Mouse (Mus musculus): ENCODE measurements around the gene Arhgap15. TPM values are rescaled to one million over a fixed set of nuclear protein-coding genes. Genes with fewer than 3 reads are reported as not detected.

Arhgap15 gene
- polyA plus RNA-seq, 1 experiment from 2014 or later: 3.0 TPM

- no peak overlapping the region for H3K4me2 ChIP-seq
- no peaks in the 10 kb centered on the region for H3K36me3 ChIP-seq
- H3K27ac ChIP-seq: no peak overlapping the region
- 29% methylated on average over 5 of the region's 5 CpGs for WGBS
- ATAC-seq (ENCODE audit: insufficient read depth, low FRiP score, low read depth): no peak
- H3K9ac ChIP-seq: no peak overlapping the region
- no peaks in the 10 kb centered on the region for H3K27me3 ChIP-seq (replicated peaks)
- no peak overlapping the region for H3K4me3 ChIP-seq (replicated peaks)
- no peaks in the 10 kb centered on the region for H3K4me1 ChIP-seq
- no peaks in the 10 kb centered on the region for H3K9me3 ChIP-seq
Observed at GRCm38 (mm10) chr2:43841644-43842043, 93.0 kb downstream of the Arhgap15 start.

GRCm38 (mm10) chr2:43851195-43851594 lies 102.6 kb downstream of the Arhgap15 start:
- Histone ChIP-seq H3K27me3 (replicated peaks) (no peaks in the 10 kb centered on the region), H3K4me3 (replicated peaks) (no peak overlapping the region), H3K36me3 (no peaks in the 10 kb centered on the region), H3K4me2 (no peak overlapping the region), H3K9me3 (no peaks in the 10 kb centered on the region), H3K4me1 (no peaks in the 10 kb centered on the region), H3K27ac (no peak overlapping the region), H3K9ac (no peak overlapping the region)
- 56% methylated on average over 3 of the region's 3 CpGs for WGBS
- ATAC-seq (ENCODE audit: insufficient read depth, low FRiP score, low read depth): no peak

DNA sequence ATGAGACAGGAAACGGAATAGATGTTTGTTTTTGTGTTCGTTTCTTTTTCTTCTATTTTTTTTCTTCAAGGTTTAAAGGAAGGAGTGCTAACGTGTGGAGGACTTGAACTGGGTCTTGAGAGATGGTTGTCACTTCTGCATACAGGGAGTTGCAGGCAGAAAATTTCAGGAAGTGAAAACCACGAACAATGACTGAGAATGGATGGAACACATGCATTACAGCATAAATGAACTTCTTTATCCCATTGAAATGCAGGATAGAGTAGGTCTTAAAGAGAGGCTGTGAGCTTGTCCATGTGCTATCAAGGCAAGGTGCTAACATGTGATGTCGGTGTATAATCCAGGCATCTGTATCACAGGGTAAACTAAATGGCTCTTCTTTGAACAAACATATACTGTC lies 114.1 kb downstream of the Arhgap15 start:
- Histone ChIP-seq H3K9me3 (no peaks in the 10 kb centered on the region), H3K9ac (no peak overlapping the region), H3K36me3 (no peaks in the 10 kb centered on the region), H3K27ac (no peak overlapping the region), H3K4me1 (no peaks in the 10 kb centered on the region), H3K27me3 (replicated peaks) (no peaks in the 10 kb centered on the region), H3K4me3 (replicated peaks) (no peak overlapping the region), H3K4me2 (no peak overlapping the region)
- no peak for ATAC-seq (ENCODE audit: insufficient read depth, low FRiP score, low read depth)
- 73% methylated on average over 5 of the region's 5 CpGs for WGBS

GRCm38 (mm10) chr2:43902403-43902973 lies 153.9 kb downstream of the Arhgap15 start:
- H3K9ac ChIP-seq: no peak overlapping the region
- no peaks in the 10 kb centered on the region for H3K4me1 ChIP-seq
- no peaks in the 10 kb centered on the region for H3K27me3 ChIP-seq (replicated peaks)
- no peaks in the 10 kb centered on the region for H3K36me3 ChIP-seq
- no peak overlapping the region for H3K4me3 ChIP-seq (replicated peaks)
- ATAC-seq (ENCODE audit: insufficient read depth, low FRiP score, low read depth): peak; percentile 72; the same call in 1 of the 2 replicates
- H3K9me3 ChIP-seq: no peaks in the 10 kb centered on the region
- H3K27ac ChIP-seq: no peak overlapping the region
- WGBS: 20% methylated on average over 7 of the region's 7 CpGs
- H3K4me2 ChIP-seq: no peak overlapping the region

DNA sequence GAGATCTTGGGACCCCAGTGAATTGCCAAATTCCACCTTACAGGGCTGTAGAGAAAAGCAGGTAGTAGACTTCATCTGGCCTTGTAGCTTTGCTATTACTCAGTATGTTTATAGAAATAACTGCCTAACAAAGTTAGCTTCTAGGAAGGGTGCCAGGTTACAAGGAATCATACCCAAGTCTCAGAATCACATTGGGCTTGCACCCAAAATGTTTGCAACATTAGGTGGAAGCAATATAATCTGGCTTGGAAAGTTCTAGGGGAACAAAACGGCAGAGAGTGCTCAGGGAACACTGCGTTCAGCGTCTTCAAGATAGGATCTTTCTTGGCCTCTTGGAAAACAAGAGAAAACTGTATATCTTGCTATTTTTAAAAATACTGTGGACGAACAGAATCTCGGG lies 158.9 kb downstream of the Arhgap15 start:
- H3K9ac ChIP-seq: no peak overlapping the region
- ATAC-seq (ENCODE audit: insufficient read depth, low FRiP score, low read depth): no peak
- no peaks in the 10 kb centered on the region for H3K4me1 ChIP-seq
- H3K9me3 ChIP-seq: no peaks in the 10 kb centered on the region
- H3K4me2 ChIP-seq: no peak overlapping the region
- no peak overlapping the region for H3K4me3 ChIP-seq (replicated peaks)
- 79% methylated on average over 5 of the region's 5 CpGs for WGBS
- no peaks in the 10 kb centered on the region for H3K27me3 ChIP-seq (replicated peaks)
- no peak overlapping the region for H3K27ac ChIP-seq
- no peaks in the 10 kb centered on the region for H3K36me3 ChIP-seq

- no peaks in the 10 kb centered on the region for H3K36me3 ChIP-seq
- H3K4me1 ChIP-seq: no peaks in the 10 kb centered on the region
- no peak overlapping the region for H3K9ac ChIP-seq
- no peak overlapping the region for H3K27ac ChIP-seq
- WGBS: 57% methylated on average over 6 of the region's 6 CpGs
- no peaks in the 10 kb centered on the region for H3K27me3 ChIP-seq (replicated peaks)
- no peaks in the 10 kb centered on the region for H3K9me3 ChIP-seq
- no peak for ATAC-seq (ENCODE audit: insufficient read depth, low FRiP score, low read depth)
- H3K4me3 ChIP-seq (replicated peaks): no peak overlapping the region
- no peak overlapping the region for H3K4me2 ChIP-seq
Observed at GRCm38 (mm10) chr2:43914104-43914503, 165.5 kb downstream of the Arhgap15 start.

- no peak overlapping the region for H3K4me2 ChIP-seq
- no peak overlapping the region for H3K9ac ChIP-seq
- H3K27ac ChIP-seq: no peak overlapping the region
- no peaks in the 10 kb centered on the region for H3K9me3 ChIP-seq
- WGBS: 90% methylated on average over 5 of the region's 5 CpGs
- H3K4me3 ChIP-seq (replicated peaks): no peak overlapping the region
- H3K4me1 ChIP-seq: no peaks in the 10 kb centered on the region
- H3K27me3 ChIP-seq (replicated peaks): no peaks in the 10 kb centered on the region
- no peak for ATAC-seq (ENCODE audit: insufficient read depth, low FRiP score, low read depth)
- no peaks in the 10 kb centered on the region for H3K36me3 ChIP-seq
Observed at GRCm38 (mm10) chr2:43923863-43924340, 175.3 kb downstream of the Arhgap15 start.

DNA sequence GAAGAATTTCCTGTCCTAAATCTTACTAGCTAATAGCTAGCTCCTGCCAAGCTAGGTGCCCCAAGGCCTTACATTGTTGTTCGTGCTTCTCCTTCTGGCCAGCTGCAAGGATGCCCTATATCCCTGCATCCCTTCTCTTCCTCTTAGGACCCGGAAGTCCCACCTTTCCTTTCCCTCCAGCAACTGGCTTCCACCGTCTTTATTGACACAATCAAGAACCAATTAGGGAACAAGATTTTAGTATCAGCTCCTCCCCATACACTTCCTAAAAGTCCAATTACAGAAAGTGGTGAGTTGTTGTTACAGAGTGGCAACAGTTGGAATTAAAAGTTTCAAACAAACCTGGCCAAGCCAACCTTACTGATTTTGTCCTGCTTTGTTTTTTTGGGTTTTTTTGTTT lies 183.1 kb downstream of the Arhgap15 start:
- H3K4me2 ChIP-seq: no peak overlapping the region
- H3K9ac ChIP-seq: no peak overlapping the region
- ATAC-seq (ENCODE audit: insufficient read depth, low FRiP score, low read depth): no peak
- 85% methylated on average over 3 of the region's 3 CpGs for WGBS
- H3K9me3 ChIP-seq: no peaks in the 10 kb centered on the region
- no peaks in the 10 kb centered on the region for H3K36me3 ChIP-seq
- no peak overlapping the region for H3K27ac ChIP-seq
- H3K4me3 ChIP-seq (replicated peaks): no peak overlapping the region
- no peaks in the 10 kb centered on the region for H3K27me3 ChIP-seq (replicated peaks)
- H3K4me1 ChIP-seq: no peaks in the 10 kb centered on the region

DNA sequence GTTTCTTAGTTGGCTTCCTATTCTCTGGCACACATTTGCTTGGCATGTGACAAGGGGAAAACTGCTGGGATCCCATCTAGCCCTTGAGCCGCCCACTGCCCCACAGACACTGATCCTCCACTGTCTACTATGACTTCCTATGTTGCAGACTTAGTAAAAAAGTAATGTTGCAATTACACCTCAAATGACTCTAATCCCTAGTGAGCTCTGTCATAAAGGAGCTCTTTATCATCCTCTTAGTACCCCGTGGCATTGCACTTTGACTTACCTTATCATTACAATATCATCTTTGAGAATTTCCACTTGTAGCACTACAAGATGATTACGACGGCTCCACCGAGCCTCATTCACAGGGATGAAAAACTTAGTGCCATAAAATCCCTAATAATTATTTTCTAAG lies 190.6 kb downstream of the Arhgap15 start:
- Histone ChIP-seq H3K36me3 (no peaks in the 10 kb centered on the region), H3K9me3 (no peaks in the 10 kb centered on the region), H3K4me1 (no peaks in the 10 kb centered on the region), H3K27ac (no peak overlapping the region), H3K4me3 (replicated peaks) (no peak overlapping the region), H3K9ac (no peak overlapping the region), H3K4me2 (no peak overlapping the region), H3K27me3 (replicated peaks) (no peaks in the 10 kb centered on the region)
- no peak for ATAC-seq (ENCODE audit: insufficient read depth, low FRiP score, low read depth)
- 91% methylated on average over 5 of the region's 5 CpGs for WGBS

- Histone ChIP-seq H3K4me3 (replicated peaks) (no peak overlapping the region), H3K4me1 (no peaks in the 10 kb centered on the region), H3K4me2 (no peak overlapping the region), H3K9ac (no peak overlapping the region), H3K36me3 (no peaks in the 10 kb centered on the region), H3K27ac (no peak overlapping the region), H3K9me3 (no peaks in the 10 kb centered on the region), H3K27me3 (replicated peaks) (no peaks in the 10 kb centered on the region)
- ATAC-seq (ENCODE audit: insufficient read depth, low FRiP score, low read depth): no peak
- WGBS: 79% methylated on average over 2 of the region's 2 CpGs
Observed at GRCm38 (mm10) chr2:43945679-43946078, 197.1 kb downstream of the Arhgap15 start.

DNA sequence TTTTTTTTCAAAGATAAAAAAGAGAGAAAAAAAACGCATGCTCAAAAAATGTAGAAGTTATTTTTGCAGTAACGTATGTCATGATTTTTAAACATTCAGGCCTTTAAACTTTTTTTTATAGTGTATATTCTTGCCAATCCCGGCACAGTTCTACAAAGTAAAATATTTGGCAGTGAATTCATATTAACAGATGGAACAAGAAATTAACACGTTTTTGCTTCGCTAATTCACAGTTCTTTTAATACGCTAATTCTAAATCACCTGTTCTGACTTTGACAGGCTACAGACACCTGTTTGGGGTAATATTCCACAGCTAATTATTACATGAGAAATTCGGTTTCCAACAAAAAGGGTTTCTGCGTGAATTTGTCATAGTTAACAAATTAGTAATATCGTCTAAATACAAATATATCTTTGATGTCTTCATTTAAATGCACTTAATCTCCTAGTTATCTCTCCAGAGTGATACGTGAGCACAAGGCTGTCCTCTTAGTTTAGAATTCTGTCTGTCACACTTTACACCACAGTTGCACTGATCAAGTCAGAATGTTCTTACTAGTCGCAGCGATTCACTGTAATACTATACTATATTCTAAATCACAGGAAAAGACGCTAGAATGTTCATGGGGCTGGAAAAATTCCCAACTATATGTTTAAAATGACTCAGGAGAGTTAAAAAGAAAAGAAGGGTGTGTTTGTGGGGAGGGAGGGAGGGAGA lies 201.3 kb downstream of the Arhgap15 start:
- Histone ChIP-seq H3K4me3 (replicated peaks) (no peak overlapping the region), H3K9me3 (no peaks in the 10 kb centered on the region), H3K27ac (no peak overlapping the region), H3K4me1 (no peaks in the 10 kb centered on the region), H3K36me3 (no peaks in the 10 kb centered on the region), H3K9ac (no peak overlapping the region), H3K4me2 (no peak overlapping the region), H3K27me3 (replicated peaks) (no peaks in the 10 kb centered on the region)
- no peak for ATAC-seq (ENCODE audit: insufficient read depth, low FRiP score, low read depth)
- WGBS: 73% methylated on average over 13 of the region's 13 CpGs

DNA sequence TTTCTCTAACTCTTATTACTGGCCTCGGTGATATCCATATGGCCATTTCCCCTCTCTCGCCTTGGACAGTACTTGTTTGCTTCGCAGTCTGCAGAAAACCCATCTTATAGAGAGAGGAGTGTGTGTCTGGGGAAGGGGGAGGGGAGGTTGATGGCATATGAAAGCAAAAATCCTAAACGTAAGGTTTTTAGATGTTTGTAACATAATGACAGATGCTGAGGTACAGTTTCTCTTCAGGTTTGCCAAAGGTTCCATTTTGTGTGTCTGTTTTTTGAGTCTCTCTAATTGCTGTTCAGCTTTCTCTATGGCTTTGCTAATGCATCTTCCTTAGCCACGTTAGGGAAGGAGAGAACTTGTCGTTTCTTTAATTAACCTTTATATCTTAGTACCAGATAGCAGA lies 202.1 kb downstream of the Arhgap15 start:
- ATAC-seq (ENCODE audit: insufficient read depth, low FRiP score, low read depth): no peak
- Histone ChIP-seq H3K27ac (no peak overlapping the region), H3K9me3 (no peaks in the 10 kb centered on the region), H3K4me1 (no peaks in the 10 kb centered on the region), H3K27me3 (replicated peaks) (no peaks in the 10 kb centered on the region), H3K36me3 (no peaks in the 10 kb centered on the region), H3K4me3 (replicated peaks) (no peak overlapping the region), H3K4me2 (no peak overlapping the region), H3K9ac (no peak overlapping the region)
- 74% methylated on average over 6 of the region's 6 CpGs for WGBS

Measured in stomach, embryonic 15.5 days (tissue).